Mouse (Mus musculus) brain, embryonic 14.5 days (tissue): ENCODE measurements at regions not wholly inside any gene's neighbourhood (a gene's known extent, or its start where the extent isn't known, plus 50 kb on each side); places are given as distances from the start of the nearest gene placed in this dataset.
A peak's percentile ranks its signal among the peaks of the same experiment; 100 is the strongest.

ENCODE experiments used
- DNase-seq: peaks from one replicate; pipeline ENCODE4 v3.0.0-alpha.2; 2011; ENCODE audit warnings: low read depth
- CTCF ChIP-seq: fragments of 200-500 bp; IDR thresholded peaks from 2 replicates; pipeline ENCODE4 v1.5.1; 2012; ENCODE audit warnings: inconsistent platforms, mild to moderate bottlenecking, moderate library complexity, borderline replicate concordance; ENCODE audit not compliant: insufficient read depth, insufficient read length; ENCODE audit errors: extremely low read depth
- POLR2A ChIP-seq: fragments of 200-500 bp; IDR thresholded peaks from 2 replicates; pipeline ENCODE4 v1.6.1; 2012; ENCODE audit warnings: mild to moderate bottlenecking, inconsistent platforms, borderline replicate concordance; ENCODE audit not compliant: poor library complexity, insufficient read depth, insufficient read length, severe bottlenecking; ENCODE audit errors: extremely low read depth

- no peak for DNase-seq
- TF ChIP-seq POLR2A (no peak), CTCF (no peak)
Observed at GRCm38 (mm10) chr2:123887587-123887986, 202.2 kb upstream of the Sema6d start.

- peak; percentile 13 for DNase-seq
Observed at GRCm38 (mm10) chr2:123911921-123912320, 177.8 kb upstream of the Sema6d start.

- TF ChIP-seq POLR2A = no peak
- no peak for TF ChIP-seq CTCF
- DNase-seq = no peak
Observed at GRCm38 (mm10) chr2:123914021-123914420, 175.7 kb upstream of the Sema6d start.

GRCm38 (mm10) chr2:123920418-123920817 is 169.4 kb upstream of the Sema6d start:
- no peak for TF ChIP-seq POLR2A
- no peak for DNase-seq

GRCm38 (mm10) chr2:123928066-123928465 is 161.7 kb upstream of the Sema6d start:
- no peak for DNase-seq
- TF ChIP-seq CTCF = no peak
- TF ChIP-seq POLR2A = no peak

GRCm38 (mm10) chr2:123936896-123937295 is 152.9 kb upstream of the Sema6d start:
- TF ChIP-seq POLR2A (no peak), CTCF (no peak)
- DNase-seq = peak; percentile 6

- peak; percentile 39 for DNase-seq
Observed at GRCm38 (mm10) chr2:123963606-123964005, 126.2 kb upstream of the Sema6d start.

GRCm38 (mm10) chr2:124003507-124003906 is 86.3 kb upstream of the Sema6d start:
- TF ChIP-seq CTCF (no peak), POLR2A (no peak)
- DNase-seq = no peak

More at GRCm38 (mm10) chr2:123963606-123964005, 126.2 kb upstream of the Sema6d start:
- TF ChIP-seq CTCF (no peak), POLR2A (no peak)

- no peak for TF ChIP-seq CTCF
- TF ChIP-seq POLR2A = no peak
Observed at GRCm38 (mm10) chr2:124015542-124015941, 74.2 kb upstream of the Sema6d start.

More at GRCm38 (mm10) chr2:124015542-124015941, 74.2 kb upstream of the Sema6d start:
- DNase-seq = no peak
